Mouse (Mus musculus) lung, postnatal 25 days (tissue): ENCODE results near the gene Grm8.

ENCODE experiments used
- DNase-seq: peaks from one replicate; pipeline ENCODE4 v3.0.0; 2022; ENCODE audit warnings: low spot score

Grm8 gene

GRCm38 (mm10) chr6:27617472-27617871, 517.5 kb downstream of the Grm8 start:
- no peak for DNase-seq

GRCm38 (mm10) chr6:27580485-27580884, 554.5 kb downstream of the Grm8 start:
- DNase-seq: no peak

- no peak for DNase-seq
Measured at GRCm38 (mm10) chr6:27545516-27545915, 589.5 kb downstream of the Grm8 start.

- no peak for DNase-seq
Measured at GRCm38 (mm10) chr6:27517620-27518019, 617.4 kb downstream of the Grm8 start.

- DNase-seq: no peak
Measured at GRCm38 (mm10) chr6:27460998-27461397, 674.0 kb downstream of the Grm8 start.

GRCm38 (mm10) chr6:27408473-27408872, 726.5 kb downstream of the Grm8 start:
- DNase-seq: no peak

- DNase-seq: no peak
Measured at GRCm38 (mm10) chr6:27372416-27372815, 762.6 kb downstream of the Grm8 start.

- no peak for DNase-seq
Measured at GRCm38 (mm10) chr6:27371095-27371494, 763.9 kb downstream of the Grm8 start.

GRCm38 (mm10) chr6:27363775-27364174, 771.2 kb downstream of the Grm8 start:
- no peak for DNase-seq

GRCm38 (mm10) chr6:27360440-27360839, 774.5 kb downstream of the Grm8 start:
- DNase-seq: no peak

GRCm38 (mm10) chr6:27351147-27351546, 783.8 kb downstream of the Grm8 start:
- no peak for DNase-seq

- no peak for DNase-seq
Measured at GRCm38 (mm10) chr6:27348272-27348671, 786.7 kb downstream of the Grm8 start.

- DNase-seq: no peak
Measured at GRCm38 (mm10) chr6:27346311-27346710, 788.7 kb downstream of the Grm8 start.

- no peak for DNase-seq
Measured at GRCm38 (mm10) chr6:27340131-27340530, 794.8 kb downstream of the Grm8 start.

GRCm38 (mm10) chr6:27318575-27318974, 816.4 kb downstream of the Grm8 start:
- no peak for DNase-seq

GRCm38 (mm10) chr6:27317422-27317821, 817.6 kb downstream of the Grm8 start:
- no peak for DNase-seq

GRCm38 (mm10) chr6:27316018-27316417, 819.0 kb downstream of the Grm8 start:
- DNase-seq: no peak

GRCm38 (mm10) chr6:27314273-27315009, 820.5 kb downstream of the Grm8 start:
- DNase-seq: no peak

- DNase-seq: no peak
Measured at GRCm38 (mm10) chr6:27310401-27310800, 824.6 kb downstream of the Grm8 start.

- DNase-seq: no peak
Measured at GRCm38 (mm10) chr6:27305351-27305750, 829.6 kb downstream of the Grm8 start.

GRCm38 (mm10) chr6:27264972-27265371, 870.0 kb downstream of the Grm8 start:
- no peak for DNase-seq

GRCm38 (mm10) chr6:27262611-27263010, 872.4 kb downstream of the Grm8 start:
- DNase-seq: no peak

GRCm38 (mm10) chr6:27240416-27240815, 894.6 kb downstream of the Grm8 start:
- no peak for DNase-seq

- no peak for DNase-seq
Measured at GRCm38 (mm10) chr6:27239968-27240367, 895.0 kb downstream of the Grm8 start.
